Mouse (Mus musculus) kidney, adult 2 months (tissue): Measurements from ENCODE around the gene 4930402H24Rik.

Experiments
- CTCF ChIP-seq: fragments of 200-500 bp; conservative IDR thresholded peaks from 2 replicates; pipeline ENCODE4 v1.5.1; 2011; ENCODE audit warnings: low read depth, mild to moderate bottlenecking, control low read depth, low read length, moderate library complexity, mixed read lengths; ENCODE audit not compliant: insufficient read depth, insufficient read length
- POLR2A ChIP-seq: fragments of 200-500 bp; IDR thresholded peaks from one replicate; pipeline ENCODE4 v1.6.1; 2011; ENCODE audit warnings: low read depth, low read length, control low read depth

GRCm38 (mm10) chr2:130849688-130850087 is 56.5 kb downstream of the 4930402H24Rik start:
- TF ChIP-seq CTCF = no peak
- no peak for TF ChIP-seq POLR2A
